Mouse (Mus musculus): ENCODE data around the gene Cntrl.

- TF ChIP-seq TAL1 (conservative IDR thresholded peaks at IDR 0.05; ENCODE audit: low read depth, low read length) (no peak), GATA1 (IDR thresholded peaks at IDR 0.05; ENCODE audit: borderline replicate concordance, low read length) (no peak), CTCF (IDR thresholded peaks at IDR 0.05; ENCODE audit: low read depth, low read length) (no peak), POLR2AphosphoS5 (IDR thresholded peaks at IDR 0.05; ENCODE audit: insufficient replicate concordance, low read depth, low read length) (no peak)
Observed at GRCm38 (mm10) chr2:35203729-35204128, 94.4 kb downstream of the Cntrl start.

All from G1E (cell line).